Mouse (Mus musculus) limb, embryonic 15.5 days (tissue): ENCODE results near the gene Stat3. TPM values are rescaled to one million over a fixed set of nuclear protein-coding genes. Genes with fewer than 3 reads are reported as not detected.

ENCODE experiments used
- ATAC-seq: fragments of 200-750 bp; cut with Nextera tagmentation; 2 replicates; pipeline ENCODE4 v1.8.0; 2017; ENCODE audit warnings: low read depth, moderate TSS enrichment; ENCODE audit not compliant: insufficient number of reproducible peaks, low FRiP score, low TSS enrichment
- H3K27ac ChIP-seq: fragments of 300-500 bp; sonication (generic); 2 replicates; pipeline ENCODE4 v1.5.1; 2015; ENCODE audit warnings: moderate library complexity, mild to moderate bottlenecking, inconsistent platforms
- H3K27me3 ChIP-seq: fragments of 300-500 bp; sonication (generic); 2 replicates; pipeline ENCODE4 v1.6.1; 2015; ENCODE audit warnings: inconsistent platforms
- H3K36me3 ChIP-seq: fragments of 300-500 bp; sonication (generic); 2 replicates; pipeline ENCODE4 v1.6.1; 2015; ENCODE audit warnings: inconsistent platforms
- H3K4me1 ChIP-seq: fragments of 300-500 bp; sonication (generic); 2 replicates; pipeline ENCODE4 v1.6.1; 2015; ENCODE audit warnings: inconsistent platforms
- H3K4me2 ChIP-seq: fragments of 300-500 bp; sonication (generic); 2 replicates; pipeline ENCODE4 v1.6.1; 2015; ENCODE audit warnings: mild to moderate bottlenecking, inconsistent platforms
- H3K4me3 ChIP-seq: fragments of 300-500 bp; sonication (generic); 2 replicates; pipeline ENCODE4 v1.5.1; 2015; ENCODE audit warnings: mild to moderate bottlenecking, inconsistent platforms
- H3K9ac ChIP-seq: fragments of 300-500 bp; sonication (generic); 2 replicates; pipeline ENCODE4 v1.6.1; 2015; ENCODE audit warnings: inconsistent platforms
- H3K9me3 ChIP-seq: fragments of 300-500 bp; sonication (generic); 2 replicates; pipeline ENCODE4 v1.6.1; 2016; ENCODE audit warnings: inconsistent platforms
- WGBS: fragments of 180-500 bp; shearing (Covaris S2); methylation state at CpG from one replicate; pipeline ENCODE4 v1.1.7; 2015; 5-methylcytosine and 5-hydroxymethylcytosine counted together
- polyA plus RNA-seq: library from polyadenylated mRNA; unstranded; fragments of >200 nt; fragmentation: Nextera tagmentation; extraction: Ambion mirVana; gene quantifications from 2 replicates; pipeline ENCODE4 v1.2.1, GENCODE M21; 2015

Stat3 gene
- polyA plus RNA-seq, 1 experiment from 2014 or later: 72.9 TPM

GRCm38 (mm10) chr11:100897294-100898231 lies 41.8 kb downstream of the Stat3 start:
- Histone ChIP-seq H3K27ac (peak overlapping the region; percentile 43; the same call in 1 of the 2 replicates), H3K4me1 (no peaks in the 10 kb centered on the region; the same call in 1 of the 2 replicates), H3K9ac (no peak overlapping the region), H3K27me3 (no peaks in the 10 kb centered on the region), H3K4me3 (no peak overlapping the region), H3K4me2 (no peak overlapping the region), H3K36me3 (peaks cover 80% of the 10 kb centered on the region), H3K9me3 (no peaks in the 10 kb centered on the region)
- no peak for ATAC-seq
- 65% methylated on average over 7 of the region's 7 CpGs for WGBS

- Histone ChIP-seq H3K9me3 (no peaks in the 10 kb centered on the region), H3K27ac (no peak overlapping the region), H3K9ac (no peak overlapping the region), H3K36me3 (peaks cover 78% of the 10 kb centered on the region), H3K4me3 (no peak overlapping the region), H3K4me2 (no peak overlapping the region), H3K4me1 (no peaks in the 10 kb centered on the region; the same call in 1 of the 2 replicates), H3K27me3 (no peaks in the 10 kb centered on the region)
- no peak for ATAC-seq
- 72% methylated on average over 10 of the region's 10 CpGs for WGBS
Measured at GRCm38 (mm10) chr11:100896078-100896477, 43.3 kb downstream of the Stat3 start.

- Histone ChIP-seq H3K9ac (no peak overlapping the region), H3K27me3 (no peaks in the 10 kb centered on the region), H3K36me3 (peaks cover 82% of the 10 kb centered on the region), H3K4me3 (no peak overlapping the region), H3K9me3 (no peaks in the 10 kb centered on the region), H3K4me1 (no peaks in the 10 kb centered on the region; the same call in 1 of the 2 replicates), H3K4me2 (no peak overlapping the region), H3K27ac (peak overlapping the region; percentile 7; the same call in 1 of the 2 replicates)
- no peak for ATAC-seq
- WGBS: 68% methylated on average over 9 of the region's 9 CpGs
Measured at GRCm38 (mm10) chr11:100894146-100894918, 45.0 kb downstream of the Stat3 start.

- Histone ChIP-seq H3K4me3 (no peak overlapping the region), H3K27ac (no peak overlapping the region; the same call in 1 of the 2 replicates), H3K4me1 (no peaks in the 10 kb centered on the region; the same call in 1 of the 2 replicates), H3K9me3 (no peaks in the 10 kb centered on the region), H3K4me2 (no peak overlapping the region), H3K9ac (no peak overlapping the region), H3K27me3 (no peaks in the 10 kb centered on the region), H3K36me3 (peaks cover 80% of the 10 kb centered on the region)
- ATAC-seq: peak; percentile 32; the same call in 1 of the 2 replicates
- 13% methylated on average over 9 of the region's 9 CpGs for WGBS
Measured at GRCm38 (mm10) chr11:100893482-100893881, 45.9 kb downstream of the Stat3 start.

GRCm38 (mm10) chr11:100892435-100892834 lies 46.9 kb downstream of the Stat3 start:
- Histone ChIP-seq H3K27ac (no peak overlapping the region), H3K9me3 (no peaks in the 10 kb centered on the region), H3K9ac (no peak overlapping the region), H3K4me2 (no peak overlapping the region), H3K27me3 (no peaks in the 10 kb centered on the region), H3K4me1 (no peaks in the 10 kb centered on the region), H3K4me3 (no peak overlapping the region), H3K36me3 (peaks cover 80% of the 10 kb centered on the region)
- 83% methylated on average over 5 of the region's 5 CpGs for WGBS
- no peak for ATAC-seq

GRCm38 (mm10) chr11:100891256-100892123 lies 47.9 kb downstream of the Stat3 start:
- peaks cover 84% of the 10 kb centered on the region for H3K36me3 ChIP-seq

GRCm38 (mm10) chr11:100890481-100890880 lies 48.9 kb downstream of the Stat3 start:
- Histone ChIP-seq H3K4me1 (no peaks in the 10 kb centered on the region), H3K27me3 (no peaks in the 10 kb centered on the region), H3K9me3 (no peaks in the 10 kb centered on the region), H3K36me3 (peaks cover 88% of the 10 kb centered on the region), H3K27ac (no peak overlapping the region), H3K9ac (no peak overlapping the region), H3K4me3 (no peak overlapping the region), H3K4me2 (no peak overlapping the region)
- WGBS: 74% methylated on average over 6 of the region's 6 CpGs
- no peak for ATAC-seq

More at GRCm38 (mm10) chr11:100891256-100892123, 47.9 kb downstream of the Stat3 start:
- Histone ChIP-seq H3K4me1 (no peaks in the 10 kb centered on the region), H3K27me3 (no peaks in the 10 kb centered on the region), H3K9ac (no peak overlapping the region), H3K4me3 (no peak overlapping the region), H3K27ac (no peak overlapping the region), H3K9me3 (no peaks in the 10 kb centered on the region), H3K4me2 (no peak overlapping the region)
- ATAC-seq: no peak
- WGBS: 64% methylated on average over 15 of the region's 15 CpGs

- no peak overlapping the region for H3K4me2 ChIP-seq
- no peaks in the 10 kb centered on the region for H3K27me3 ChIP-seq
- H3K36me3 ChIP-seq: peaks cover 80% of the 10 kb centered on the region
- no peak overlapping the region for H3K4me3 ChIP-seq
- H3K4me1 ChIP-seq: no peaks in the 10 kb centered on the region
- no peaks in the 10 kb centered on the region for H3K9me3 ChIP-seq
- H3K27ac ChIP-seq: no peak overlapping the region
- ATAC-seq: no peak
- 54% methylated on average over 10 of the region's 10 CpGs for WGBS
- no peak overlapping the region for H3K9ac ChIP-seq
Measured at GRCm38 (mm10) chr11:100888348-100888820, 51.0 kb downstream of the Stat3 start.

- H3K9me3 ChIP-seq: no peaks in the 10 kb centered on the region
- H3K4me1 ChIP-seq: no peaks in the 10 kb centered on the region
- no peak overlapping the region for H3K4me2 ChIP-seq
- H3K4me3 ChIP-seq: no peak overlapping the region
- H3K27ac ChIP-seq: no peak overlapping the region
- H3K9ac ChIP-seq: no peak overlapping the region
- ATAC-seq: no peak
- H3K27me3 ChIP-seq: no peaks in the 10 kb centered on the region
- 89% methylated on average over 3 of the region's 3 CpGs for WGBS
- H3K36me3 ChIP-seq: peaks cover 76% of the 10 kb centered on the region
Measured at GRCm38 (mm10) chr11:100887764-100888163, 51.6 kb downstream of the Stat3 start.

GRCm38 (mm10) chr11:100887236-100887635 lies 52.1 kb downstream of the Stat3 start:
- H3K36me3 ChIP-seq: peaks cover 72% of the 10 kb centered on the region

GRCm38 (mm10) chr11:100886188-100886740 lies 53.1 kb downstream of the Stat3 start:
- no peak overlapping the region for H3K4me2 ChIP-seq
- H3K4me3 ChIP-seq: no peak overlapping the region
- H3K36me3 ChIP-seq: peaks cover 66% of the 10 kb centered on the region
- no peak for ATAC-seq
- no peak overlapping the region for H3K27ac ChIP-seq
- no peaks in the 10 kb centered on the region for H3K9me3 ChIP-seq
- no peaks in the 10 kb centered on the region for H3K4me1 ChIP-seq
- no peak overlapping the region for H3K9ac ChIP-seq
- 50% methylated on average over 8 of the region's 8 CpGs for WGBS
- no peaks in the 10 kb centered on the region for H3K27me3 ChIP-seq

More at GRCm38 (mm10) chr11:100887236-100887635, 52.1 kb downstream of the Stat3 start:
- Histone ChIP-seq H3K9me3 (no peaks in the 10 kb centered on the region), H3K27me3 (no peaks in the 10 kb centered on the region), H3K4me3 (no peak overlapping the region), H3K4me2 (no peak overlapping the region), H3K27ac (no peak overlapping the region), H3K9ac (no peak overlapping the region), H3K4me1 (no peaks in the 10 kb centered on the region)
- 90% methylated on average over 4 of the region's 4 CpGs for WGBS
- no peak for ATAC-seq
